Mouse (Mus musculus) kidney, adult 2 months (tissue): Measurements from ENCODE around the gene Fibcd1. TPM values are rescaled to one million over a fixed set of nuclear protein-coding genes. Genes with fewer than 3 reads are reported as not detected.

Source experiments
- DNase-seq: peaks from one replicate; pipeline ENCODE4 v3.0.0; 2021
- H3K27ac ChIP-seq: fragments of 200-500 bp; 2 replicates; pipeline ENCODE4 v1.5.1; 2012; ENCODE audit warnings: low read depth, low read length, control low read depth, inconsistent platforms; ENCODE audit not compliant: insufficient read depth
- H3K27me3 ChIP-seq: fragments of 200-500 bp; replicated peaks from 2 replicates; pipeline ENCODE4 v1.6.1; 2012; ENCODE audit warnings: mild to moderate bottlenecking, moderate library complexity, low read length, inconsistent platforms; ENCODE audit not compliant: control insufficient read depth, insufficient read depth
- H3K36me3 ChIP-seq: fragments of 200-500 bp; 2 replicates; pipeline ENCODE4 v1.6.1; 2012; ENCODE audit warnings: mild to moderate bottlenecking, moderate library complexity, low read length, inconsistent platforms; ENCODE audit not compliant: control insufficient read depth, insufficient read depth
- H3K4me1 ChIP-seq: fragments of 200-500 bp; 2 replicates; pipeline ENCODE4 v1.6.1; 2011; ENCODE audit warnings: low read length; ENCODE audit not compliant: control insufficient read depth, insufficient read depth
- H3K4me3 ChIP-seq: fragments of 200-500 bp; 2 replicates; pipeline ENCODE4 v1.5.1; 2011; ENCODE audit warnings: mild to moderate bottlenecking, low read depth, low read length, control low read depth; ENCODE audit not compliant: insufficient read depth
- CTCF ChIP-seq: fragments of 200-500 bp; conservative IDR thresholded peaks from 2 replicates; pipeline ENCODE4 v1.5.1; 2011; ENCODE audit warnings: low read depth, mild to moderate bottlenecking, control low read depth, low read length, moderate library complexity, mixed read lengths; ENCODE audit not compliant: insufficient read depth, insufficient read length
- POLR2A ChIP-seq: fragments of 200-500 bp; IDR thresholded peaks from one replicate; pipeline ENCODE4 v1.6.1; 2011; ENCODE audit warnings: low read depth, low read length, control low read depth
- WGBS: fragments of 180-500 bp; shearing (Covaris S2); methylation state at CpG from one replicate; pipeline ENCODE4 v1.1.7; 2018; 5-methylcytosine and 5-hydroxymethylcytosine counted together
- polyA plus RNA-seq: library from polyadenylated mRNA; depleted of rRNA; stranded (reverse); fragments of >200 nt; gene quantifications from 2 replicates; pipeline ENCODE4 v1.2.3, GENCODE M21; 2012

Gene Fibcd1
- polyA plus RNA-seq, 1 experiment = 0.05 TPM

DNA sequence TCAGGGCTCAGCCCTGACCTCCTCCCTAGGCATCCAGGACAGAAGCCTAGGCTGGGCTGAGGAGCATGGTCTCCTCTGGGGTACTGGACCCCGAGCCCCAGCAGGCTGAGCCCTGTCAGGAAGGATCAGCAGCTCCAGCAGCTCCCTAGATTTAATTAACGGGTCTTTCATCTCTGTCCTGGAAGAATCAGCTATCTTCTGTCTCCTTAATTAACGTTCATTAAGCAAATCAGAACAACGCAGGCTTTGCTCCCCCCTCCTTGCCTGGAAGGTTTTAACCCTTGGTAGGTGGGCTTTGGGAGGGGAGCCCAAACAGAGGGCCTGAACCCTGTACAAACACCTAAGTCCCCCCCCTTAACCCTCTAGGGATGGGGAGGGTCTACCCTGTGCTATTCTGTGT is 37.3 kb upstream of the Fibcd1 start:
- Histone ChIP-seq H3K4me1 (no peaks in the 10 kb centered on the region), H3K36me3 (no peaks in the 10 kb centered on the region), H3K27ac (no peak overlapping the region), H3K4me3 (no peak overlapping the region), H3K27me3 (no peaks in the 10 kb centered on the region)
- 64% methylated on average over 4 of the region's 4 CpGs for WGBS
- TF ChIP-seq CTCF = no peak
- TF ChIP-seq POLR2A = no peak
- no peak for DNase-seq

DNA sequence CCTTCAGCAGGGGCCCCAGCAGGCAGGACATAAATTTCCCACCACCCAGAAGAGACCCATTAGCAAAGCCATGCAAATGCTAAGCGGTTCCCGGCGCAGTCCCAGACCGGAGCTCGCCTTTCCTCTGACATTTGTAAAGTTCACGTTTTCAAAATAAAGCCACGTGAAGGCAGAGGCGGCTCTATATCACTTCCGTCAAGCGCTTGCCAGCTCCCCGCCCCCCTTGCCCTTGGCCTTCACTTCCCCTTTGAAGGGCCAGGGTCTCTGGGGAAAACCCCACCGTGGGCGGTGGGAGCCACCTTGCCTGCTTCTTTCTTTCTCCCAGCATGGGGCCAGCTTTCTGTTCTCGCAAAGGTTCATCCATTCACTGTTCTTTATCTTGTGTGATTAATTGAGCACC is 35.1 kb upstream of the Fibcd1 start:
- Histone ChIP-seq H3K27me3 (no peaks in the 10 kb centered on the region), H3K36me3 (no peaks in the 10 kb centered on the region), H3K4me1 (no peaks in the 10 kb centered on the region), H3K4me3 (no peak overlapping the region), H3K27ac (no peak overlapping the region)
- no peak for TF ChIP-seq POLR2A
- no peak for TF ChIP-seq CTCF
- WGBS = 28% methylated on average over 14 of the region's 14 CpGs
- DNase-seq = no peak

DNA sequence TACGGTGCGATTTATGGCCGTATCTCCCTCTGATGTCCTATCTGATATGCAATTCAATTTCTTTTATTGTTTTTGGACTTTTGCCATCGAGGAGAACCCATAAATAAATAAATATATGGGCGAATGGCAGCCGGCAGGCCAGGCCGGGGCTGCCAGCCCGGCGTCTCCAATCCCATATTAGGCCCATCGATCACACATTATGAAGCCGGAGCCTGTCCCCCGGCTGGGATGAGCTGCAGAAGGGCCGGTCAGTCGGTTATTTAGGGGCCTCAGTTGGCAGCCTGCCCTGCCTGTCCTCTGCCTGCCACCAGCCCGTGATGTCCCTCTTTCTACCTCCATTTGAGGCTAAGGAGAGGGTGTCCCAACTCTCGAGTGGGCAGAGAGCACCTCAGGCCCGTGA is 32.8 kb upstream of the Fibcd1 start:
- 74% methylated on average over 17 of the region's 17 CpGs for WGBS
- H3K27ac ChIP-seq = no peak overlapping the region
- no peak overlapping the region for H3K4me3 ChIP-seq
- no peak for DNase-seq
- H3K27me3 ChIP-seq = no peaks in the 10 kb centered on the region
- no peaks in the 10 kb centered on the region for H3K36me3 ChIP-seq
- TF ChIP-seq CTCF (no peak), POLR2A (no peak)
- H3K4me1 ChIP-seq = no peaks in the 10 kb centered on the region

DNA sequence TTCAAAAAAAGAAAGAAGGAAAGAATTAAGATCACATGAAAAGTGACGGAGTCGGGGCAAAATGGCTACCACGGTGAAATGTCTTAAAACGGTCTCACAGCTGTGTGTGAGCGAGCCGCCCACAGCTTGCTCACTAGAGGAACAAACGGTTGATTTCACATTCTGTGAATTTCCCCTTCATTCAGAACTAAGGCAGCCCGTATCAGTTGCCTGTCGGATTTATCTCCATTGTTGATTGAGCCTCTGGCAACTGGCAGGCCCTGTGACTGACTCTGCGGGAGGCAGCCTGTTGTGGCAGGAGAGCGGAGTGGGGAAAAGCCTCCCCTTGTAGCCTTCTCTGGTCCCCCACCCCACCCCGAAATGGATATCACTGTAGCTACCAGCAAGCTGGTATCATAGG is 30.6 kb upstream of the Fibcd1 start:
- H3K27me3 ChIP-seq = no peaks in the 10 kb centered on the region
- H3K27ac ChIP-seq = no peak overlapping the region
- no peak for TF ChIP-seq POLR2A
- TF ChIP-seq CTCF = no peak
- no peaks in the 10 kb centered on the region for H3K4me1 ChIP-seq
- H3K4me3 ChIP-seq = no peak overlapping the region
- 70% methylated on average over 12 of the region's 12 CpGs for whole genome bisulfite sequencing
- no peak for DNase-seq
- H3K36me3 ChIP-seq = no peaks in the 10 kb centered on the region

DNA sequence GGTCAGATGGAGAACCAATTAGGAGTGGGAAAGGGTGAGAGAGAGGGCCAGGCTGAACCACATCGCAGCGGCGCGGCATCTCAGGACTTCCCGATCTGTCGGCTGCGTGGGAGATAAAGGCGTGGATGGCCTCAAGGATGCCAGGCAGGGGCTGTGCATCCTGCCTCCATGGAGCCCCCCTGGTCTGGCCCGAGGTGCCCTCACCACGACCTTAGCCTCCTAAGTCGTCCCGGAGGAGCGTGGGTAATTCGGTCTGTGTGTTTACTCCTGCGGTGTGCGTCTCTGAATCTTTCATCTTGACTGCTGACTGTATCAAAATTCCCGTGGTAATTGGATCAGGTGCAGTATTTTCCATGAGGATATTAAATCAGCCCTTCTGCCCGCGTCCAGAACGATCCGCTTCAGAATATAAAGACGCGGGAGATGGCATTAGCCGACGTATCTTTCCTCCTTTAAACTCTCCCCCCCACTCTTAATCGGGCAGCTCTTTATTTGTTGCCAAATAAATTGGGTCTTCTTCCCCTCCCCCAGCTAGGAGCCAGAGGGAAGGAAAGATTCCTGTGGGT is 28.6 kb upstream of the Fibcd1 start:
- H3K4me3 ChIP-seq = no peak overlapping the region
- no peaks in the 10 kb centered on the region for H3K27me3 ChIP-seq
- H3K4me1 ChIP-seq = peaks cover 2% of the 10 kb centered on the region; the same call in 1 of the 2 replicates
- no peak for DNase-seq
- H3K27ac ChIP-seq = no peak overlapping the region
- H3K36me3 ChIP-seq = no peaks in the 10 kb centered on the region
- 42% methylated on average over 26 of the region's 26 CpGs for WGBS
- TF ChIP-seq CTCF (no peak), POLR2A (no peak)

DNA sequence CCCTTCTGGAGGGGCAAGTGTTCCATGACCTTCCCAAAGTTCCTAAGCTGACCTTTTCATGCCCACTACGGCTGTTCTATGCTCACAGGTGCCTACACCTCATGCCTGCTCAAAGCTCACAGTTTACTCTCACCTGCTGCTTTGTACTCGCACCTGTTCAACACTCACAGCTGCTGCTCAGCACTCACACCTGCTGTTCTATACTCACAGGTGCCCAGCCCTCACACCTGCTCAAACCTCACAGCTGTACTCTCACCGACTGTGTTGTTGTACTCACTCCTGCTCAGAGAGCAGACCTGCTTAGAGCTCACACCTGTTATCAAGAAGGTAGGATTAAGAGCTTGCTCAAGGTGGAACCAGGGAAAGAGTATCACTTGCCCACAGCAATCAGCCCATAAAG is 24.9 kb upstream of the Fibcd1 start:
- TF ChIP-seq CTCF = no peak
- TF ChIP-seq POLR2A = no peak
- WGBS = 63% methylated on average over 3 of the region's 3 CpGs
- H3K27me3 ChIP-seq = no peaks in the 10 kb centered on the region

DNA sequence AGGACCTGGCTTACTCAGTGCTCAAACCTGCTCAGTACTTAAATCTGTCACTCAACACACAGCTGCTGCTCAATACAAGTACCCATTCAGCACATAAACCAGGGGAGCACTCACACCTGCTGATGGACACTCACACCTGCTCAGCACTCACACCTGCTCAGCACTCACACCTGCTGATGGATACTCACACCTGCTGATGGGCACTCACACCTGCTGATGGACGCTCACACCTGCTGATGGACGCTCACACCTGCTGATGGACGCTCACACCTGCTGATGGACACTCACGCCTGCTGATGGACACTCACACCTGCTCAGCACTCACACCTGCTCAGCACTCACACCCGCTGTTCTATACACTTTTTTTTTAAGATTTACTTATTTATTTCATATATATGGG is 23.9 kb upstream of the Fibcd1 start:
- no peak for DNase-seq
- TF ChIP-seq CTCF = no peak
- no peak for TF ChIP-seq POLR2A
- 94% methylated on average over 5 of the region's 5 CpGs for WGBS
- Histone ChIP-seq H3K4me3 (no peak overlapping the region), H3K27ac (no peak overlapping the region), H3K27me3 (no peaks in the 10 kb centered on the region), H3K4me1 (peaks cover 12% of the 10 kb centered on the region; the same call in 1 of the 2 replicates), H3K36me3 (no peaks in the 10 kb centered on the region)

More for the DNA sequence above, 24.9 kb upstream of the Fibcd1 start:
- DNase-seq = no peak
- peaks cover 9% of the 10 kb centered on the region; the same call in 1 of the 2 replicates for H3K4me1 ChIP-seq
- no peak overlapping the region for H3K4me3 ChIP-seq
- H3K27ac ChIP-seq = no peak overlapping the region
- no peaks in the 10 kb centered on the region for H3K36me3 ChIP-seq
